Comparison of ENCODE assay signal across 15 mouse cellular contexts in the genomic region with DNA sequence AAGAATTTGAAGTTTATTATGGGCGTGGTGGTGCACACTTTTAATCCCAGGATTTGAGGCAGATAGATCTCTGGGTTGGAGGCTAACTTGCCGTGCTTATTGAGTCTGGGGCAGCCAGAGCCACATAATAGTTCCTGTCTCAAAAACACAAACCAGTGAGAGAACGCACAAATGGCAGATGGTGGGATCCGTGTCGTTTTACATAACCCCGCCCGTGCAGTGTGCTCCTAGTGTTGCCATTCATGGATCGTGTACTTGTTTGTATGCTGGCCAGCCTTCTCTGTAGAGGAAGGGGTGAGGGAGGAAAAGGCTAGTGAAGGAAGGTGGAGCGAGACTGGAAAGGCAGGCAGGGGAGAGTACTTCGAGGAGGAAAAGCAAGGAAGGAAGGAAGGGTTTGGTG. TPM values are rescaled to one million over a fixed set of nuclear protein-coding genes. Genes with fewer than 3 reads are reported as not detected.
DNase-seq lines count a peak whose midpoint lies in the region; ATAC-seq and TF ChIP-seq lines count a peak whose summit lies in the region.
"Had no signal": no experiment of that assay in that cellular context is flagged by ENCODE, and none has a peak within 500 bp of the region (broad histone marks: within the 10 kb centered on the region; RNA-seq: fewer than 3 reads in every experiment).

No protein-coding gene starts in this region.

- no peaks in the 10 kb centered on the region for H3K27me3 ChIP-seq in forebrain, embryonic 16.5 days (replicated peaks; ENCODE audit: control insufficient read depth, insufficient read depth, low read length)
- H3K27me3 ChIP-seq in forebrain, postnatal 0 days (ENCODE audit: insufficient read depth, low read length), result no peaks in the 10 kb centered on the region
- no peaks in the 10 kb centered on the region for H3K27me3 ChIP-seq in stomach, embryonic 15.5 days (replicated peaks)
- no peaks in the 10 kb centered on the region for H3K27me3 ChIP-seq in stomach, postnatal 0 days (ENCODE audit: control insufficient read depth, insufficient read depth, low read length)
- H3K27me3 ChIP-seq: megakaryocyte, embryonic 14.5 days had no signal

- H3K4me3 ChIP-seq in forebrain, embryonic 16.5 days (replicated peaks; ENCODE audit: low read length), result no peak overlapping the region
- H3K4me3 ChIP-seq in forebrain, postnatal 0 days (ENCODE audit: low read depth, low read length), result no peak overlapping the region
- no peak overlapping the region for H3K4me3 ChIP-seq in stomach, embryonic 15.5 days (replicated peaks)
- no peak overlapping the region for H3K4me3 ChIP-seq in stomach, postnatal 0 days (ENCODE audit: low read depth, low read length)
- H3K4me3 ChIP-seq: megakaryocyte, embryonic 14.5 days had no signal

- no peak for ATAC-seq in forebrain, embryonic 16.5 days
- no peak; the same call in 1 of the 2 replicates for ATAC-seq in forebrain, postnatal 0 days
- ATAC-seq in stomach, embryonic 15.5 days (ENCODE audit: insufficient read depth, low FRiP score, low read depth), result no peak
- no peak for ATAC-seq in stomach, postnatal 0 days (ENCODE audit: low FRiP score, low TSS enrichment)
- ATAC-seq: CD4-positive, CD25-positive, alpha-beta regulatory T cell, adult 4 months had no signal

- H3K4me2 ChIP-seq in forebrain, embryonic 16.5 days (ENCODE audit: low read length), result no peak overlapping the region
- no peak overlapping the region for H3K4me2 ChIP-seq in forebrain, postnatal 0 days (ENCODE audit: low read depth)
- no peak overlapping the region for H3K4me2 ChIP-seq in stomach, embryonic 15.5 days
- no peak overlapping the region for H3K4me2 ChIP-seq in stomach, postnatal 0 days (replicated peaks; ENCODE audit: low read depth)

- WGBS in forebrain, embryonic 16.5 days, result 56% methylated on average over 10 of the region's 10 CpGs
- 55% methylated on average over 10 of the region's 10 CpGs for WGBS in forebrain, postnatal 0 days
- WGBS in stomach, embryonic 15.5 days, result 69% methylated on average over 10 of the region's 10 CpGs
- 66% methylated on average over 10 of the region's 10 CpGs for WGBS in stomach, postnatal 0 days

- H3K36me3 ChIP-seq in forebrain, embryonic 16.5 days (ENCODE audit: control insufficient read depth, insufficient read depth), result no peaks in the 10 kb centered on the region
- H3K36me3 ChIP-seq in forebrain, postnatal 0 days (ENCODE audit: insufficient read depth), result no peaks in the 10 kb centered on the region
- no peaks in the 10 kb centered on the region for H3K36me3 ChIP-seq in stomach, embryonic 15.5 days
- 0 out of 2 replicates have a peak, but pooled peaks cover 2% of the 10 kb centered on the region for H3K36me3 ChIP-seq in stomach, postnatal 0 days (ENCODE audit: control insufficient read depth, insufficient read depth, low read length)

- peak overlapping the region; percentile 37 for H3K27ac ChIP-seq in forebrain, embryonic 16.5 days (ENCODE audit: low read length)
- no peak overlapping the region for H3K27ac ChIP-seq in forebrain, postnatal 0 days (ENCODE audit: low read depth, low read length)
- peak overlapping the region; percentile 5; the same call in 1 of the 2 replicates for H3K27ac ChIP-seq in stomach, embryonic 15.5 days
- H3K27ac ChIP-seq in stomach, postnatal 0 days (replicated peaks), result no peak overlapping the region

- DNase-seq in forebrain, postnatal 0 days, result no peak
- peak; percentile 22 to 70 for DNase-seq in layer of hippocampus, adult 18-20 months (ENCODE audit: low spot score in 2 of 2)
- no peak for DNase-seq in layer of hippocampus, adult 9-10 months (ENCODE audit: low spot score)
- DNase-seq in stomach, postnatal 0 days (ENCODE audit: low spot score), result no peak
- DNase-seq in c-Kit-positive CD71-positive TER-119-positive erythroid progenitor cells, embryonic 14.5 days (ENCODE audit: low spot score), result no peak
- no peak for DNase-seq in frontal cortex, postnatal 25 days (ENCODE audit: low spot score in 2 of 2)
- DNase-seq: adrenal gland, postnatal 10 days; embryo, embryonic 11 days; kidney, adult 11 months had no signal

- no peak overlapping the region for H3K9ac ChIP-seq in forebrain, embryonic 16.5 days (replicated peaks; ENCODE audit: low read depth, low read length)
- no peak overlapping the region for H3K9ac ChIP-seq in forebrain, postnatal 0 days
- no peak overlapping the region for H3K9ac ChIP-seq in stomach, embryonic 15.5 days
- H3K9ac ChIP-seq in stomach, postnatal 0 days (ENCODE audit: low read length), result no peak overlapping the region

- no peak for TF ChIP-seq CTCF in forebrain, postnatal 0 days (IDR thresholded peaks at IDR 0.05; ENCODE audit: low read depth)
- no peak for TF ChIP-seq CTCF in stomach, postnatal 0 days (IDR thresholded peaks at IDR 0.05; ENCODE audit: low read depth)

- peaks cover 27% of the 10 kb centered on the region for H3K4me1 ChIP-seq in forebrain, embryonic 16.5 days (replicated peaks; ENCODE audit: control insufficient read depth, insufficient read depth, low read length)
- H3K4me1 ChIP-seq in forebrain, postnatal 0 days (ENCODE audit: insufficient read depth), result no peaks in the 10 kb centered on the region; the same call in 1 of the 2 replicates
- peaks cover 6% of the 10 kb centered on the region; the same call in 1 of the 2 replicates for H3K4me1 ChIP-seq in stomach, embryonic 15.5 days
- H3K4me1 ChIP-seq in stomach, postnatal 0 days (replicated peaks; ENCODE audit: control insufficient read depth, insufficient read depth), result no peaks in the 10 kb centered on the region; the same call in 1 of the 2 replicates

- no peak for TF ChIP-seq EP300 in stomach, postnatal 0 days (optimal IDR thresholded peaks at IDR 0.05)

- no peaks in the 10 kb centered on the region for H3K9me3 ChIP-seq in forebrain, embryonic 16.5 days (ENCODE audit: control insufficient read depth, low read length)
- no peaks in the 10 kb centered on the region for H3K9me3 ChIP-seq in forebrain, postnatal 0 days (ENCODE audit: low read length)
- H3K9me3 ChIP-seq in stomach, embryonic 15.5 days, result no peaks in the 10 kb centered on the region
- no peaks in the 10 kb centered on the region for H3K9me3 ChIP-seq in stomach, postnatal 0 days (ENCODE audit: control insufficient read depth, low read length)
- H3K9me3 ChIP-seq: megakaryocyte, embryonic 14.5 days had no signal

RNA-seq across cellular contexts. Expression of gene Wasf2, which starts 26.5 kb away (rescaled TPM):
- 27.0 and 31.5 TPM in 2 replicates for polyA plus RNA-seq in forebrain, embryonic 16.5 days (2015; fragmentation: Nextera tagmentation; extraction: Ambion mirVana)
- 8.1 and 11.3 TPM in 2 replicates for total RNA-seq in forebrain, postnatal 0 days (2014; rRNA removed)
- polyA plus RNA-seq in forebrain, postnatal 0 days (2015; fragmentation: Nextera tagmentation; extraction: Ambion mirVana), result 15.7 and 24.1 TPM in 2 replicates
- 10 to 100 TPM; 27.4 to 32.6 TPM for total RNA-seq in layer of hippocampus, adult 18-20 months (2021)
- polyA plus RNA-seq in stomach, embryonic 15.5 days (2015; fragmentation: Nextera tagmentation; extraction: Ambion mirVana), result 109 TPM in 2 replicates
- polyA plus RNA-seq in stomach, postnatal 0 days (2015; fragmentation: Nextera tagmentation; extraction: Ambion mirVana), result 71.4 and 84.2 TPM in 2 replicates

RNA-seq across cellular contexts. Expression of gene Cd164l2, which starts 55.1 kb away (rescaled TPM):
- polyA plus RNA-seq in forebrain, embryonic 16.5 days (2015; fragmentation: Nextera tagmentation; extraction: Ambion mirVana), result 0.88 and 1.1 TPM in 2 replicates
- 2.8 and 4.6 TPM in 2 replicates for total RNA-seq in forebrain, postnatal 0 days (2014; rRNA removed)
- polyA plus RNA-seq in forebrain, postnatal 0 days (2015; fragmentation: Nextera tagmentation; extraction: Ambion mirVana), result 4.2 and 6.1 TPM in 2 replicates
- total RNA-seq in layer of hippocampus, adult 18-20 months (2021), result 1 to 10 TPM; 3.0 to 3.4 TPM
- polyA plus RNA-seq in stomach, embryonic 15.5 days (2015; fragmentation: Nextera tagmentation; extraction: Ambion mirVana), result 6.8 and 7.8 TPM in 2 replicates
- 5.3 and 6.5 TPM in 2 replicates for polyA plus RNA-seq in stomach, postnatal 0 days (2015; fragmentation: Nextera tagmentation; extraction: Ambion mirVana)
- total RNA-seq: hematopoietic stem cell, adult 5-6 weeks had no signal

RNA-seq across cellular contexts. Expression of gene Gpr3, which starts 55.5 kb away (rescaled TPM):
- polyA plus RNA-seq in forebrain, embryonic 16.5 days (2015; fragmentation: Nextera tagmentation; extraction: Ambion mirVana), result 0.57 and 1.4 TPM in 2 replicates
- 1.1 and 2.2 TPM in 2 replicates for total RNA-seq in forebrain, postnatal 0 days (2014; rRNA removed)
- 2.6 and 2.7 TPM in 2 replicates for polyA plus RNA-seq in forebrain, postnatal 0 days (2015; fragmentation: Nextera tagmentation; extraction: Ambion mirVana)
- total RNA-seq in layer of hippocampus, adult 18-20 months (2021), result 1 to 10 TPM; 7.3 to 7.6 TPM
- 0.13 and 0.23 TPM in 2 replicates for polyA plus RNA-seq in stomach, embryonic 15.5 days (2015; fragmentation: Nextera tagmentation; extraction: Ambion mirVana)
- 0.11 and 0.19 TPM in 2 replicates for polyA plus RNA-seq in stomach, postnatal 0 days (2015; fragmentation: Nextera tagmentation; extraction: Ambion mirVana)
- polyA plus RNA-seq: CD4-positive, CD25-positive, alpha-beta regulatory T cell, adult 4 months; liver, embryonic 16.5 days had no signal

Comparison
In these comparisons a context has a peak if more than half of its experiments do, and no peak if none do; other contexts are left out.
1. H3K27ac ChIP-seq: peak in forebrain, embryonic 16.5 days (single experiment) and stomach, embryonic 15.5 days (single experiment); none in forebrain, postnatal 0 days (single experiment) and stomach, postnatal 0 days (single experiment).
2. DNase-seq: peak in layer of hippocampus, adult 18-20 months (2 of 2); none in forebrain, postnatal 0 days (single experiment), layer of hippocampus, adult 9-10 months (single experiment), stomach, postnatal 0 days (single experiment), c-Kit-positive CD71-positive TER-119-positive erythroid progenitor cells, embryonic 14.5 days (single experiment) and frontal cortex, postnatal 25 days (0 of 2).